Mouse (Mus musculus) neural tube, embryonic 10.5 days (tissue): ENCODE measurements at regions not wholly inside any gene's neighbourhood (a gene's known extent, or its start where the extent isn't known, plus 50 kb on each side); places are given as distances from the start of the nearest gene placed in this dataset.
"Not testable (repeated sequence)": the region's sequence is repeated elsewhere in the genome, so short reads cannot be mapped to it uniquely, and the experiment has no call there.

Source experiments
- DNase-seq: peaks from one replicate; pipeline ENCODE4 v3.0.0-alpha.2; 2017; ENCODE audit warnings: low spot score; ENCODE audit errors: extremely low spot score

GRCm38 (mm10) chr12:29049105-29049511 lies 297.5 kb downstream of the Eipr1 start:
- DNase-seq = peak; percentile 78

- no peak for DNase-seq
These were observed 298.2 kb downstream of the Eipr1 start for GRCm38 (mm10) chr12:29049801-29050200.

DNA sequence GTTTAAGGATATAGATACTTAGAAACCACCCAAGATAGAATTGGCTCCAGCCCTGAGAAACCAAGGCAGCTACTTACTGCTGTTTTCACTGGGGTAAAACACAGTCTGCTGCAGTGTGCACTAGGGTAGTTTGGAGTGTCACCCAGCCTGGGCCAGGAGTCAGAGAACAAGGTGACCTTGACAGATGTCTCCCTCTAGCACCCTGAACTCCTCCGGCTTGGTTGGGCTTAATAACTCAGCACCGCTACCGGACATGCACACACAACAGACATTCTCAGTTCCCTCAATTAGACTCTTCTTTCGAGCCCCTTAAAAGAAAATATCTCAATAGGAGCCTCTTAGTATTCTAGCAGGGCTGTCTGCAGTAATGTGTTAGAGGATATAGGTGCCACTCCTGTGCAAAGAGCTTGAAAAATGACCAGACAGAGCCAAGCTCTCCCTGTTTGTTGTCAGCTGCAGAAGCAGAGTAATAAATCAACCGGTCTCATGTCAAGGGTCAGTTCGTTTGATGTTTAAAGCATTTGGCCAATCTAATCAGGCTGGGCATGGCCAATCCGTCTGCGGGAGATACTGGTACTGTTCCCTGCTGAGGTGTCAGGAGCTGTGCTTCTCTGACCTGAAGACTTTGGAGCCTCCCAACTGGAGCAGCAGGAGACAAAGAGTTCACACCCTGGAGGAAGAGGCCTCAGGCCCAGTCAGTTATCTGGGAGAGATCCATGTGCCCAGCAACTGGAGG lies 299.1 kb downstream of the Eipr1 start:
- peak; percentile 58 for DNase-seq

- DNase-seq = no peak
These were observed 302.8 kb downstream of the Eipr1 start for GRCm38 (mm10) chr12:29054367-29054766.

- DNase-seq = no peak
These were observed 310.5 kb downstream of the Eipr1 start for GRCm38 (mm10) chr12:29062025-29062637.

- no peak for DNase-seq
These were observed 311.2 kb downstream of the Eipr1 start for GRCm38 (mm10) chr12:29062801-29063200.

GRCm38 (mm10) chr12:29068180-29068579 lies 316.6 kb downstream of the Eipr1 start:
- no peak for DNase-seq

- DNase-seq = no peak
These were observed 323.7 kb downstream of the Eipr1 start for GRCm38 (mm10) chr12:29075096-29075852.

DNA sequence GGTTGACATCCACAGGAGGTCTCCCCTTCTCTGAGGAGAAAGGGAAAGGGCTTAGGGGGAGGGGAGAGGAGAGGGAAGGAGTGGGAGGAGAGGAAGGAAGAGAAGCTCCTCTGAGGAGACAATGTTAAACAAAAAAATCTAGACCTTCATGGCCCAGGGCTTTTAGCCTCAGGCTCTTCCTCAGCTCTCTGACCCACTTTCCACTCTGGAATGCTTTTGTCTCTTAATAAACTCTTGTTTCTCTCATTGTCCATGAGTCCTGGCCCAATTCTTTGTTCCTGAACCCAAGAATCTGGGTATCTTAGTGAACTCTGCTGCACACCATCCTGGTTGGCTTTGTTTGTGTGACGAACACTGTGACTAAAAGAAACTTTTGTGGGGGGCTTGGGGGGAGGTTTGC lies 325.0 kb downstream of the Eipr1 start:
- no peak for DNase-seq

DNA sequence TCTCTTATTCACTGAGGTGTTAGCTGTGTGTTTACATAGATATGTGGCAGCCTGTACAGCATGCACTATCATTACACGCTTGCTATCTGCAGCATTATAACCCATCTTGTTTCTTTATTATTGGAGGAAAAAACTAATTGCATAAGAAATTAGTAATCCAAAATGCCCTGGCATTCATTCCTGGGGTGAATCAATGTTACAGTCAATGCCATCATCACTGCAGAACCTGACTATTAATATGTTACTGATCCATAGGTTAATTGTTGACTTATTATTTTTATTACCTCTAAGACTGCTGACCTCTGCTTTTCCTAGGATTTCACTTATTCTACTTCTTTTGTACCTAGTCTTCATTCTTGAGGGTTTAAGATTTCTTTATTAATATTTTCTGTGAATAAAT lies 327.4 kb downstream of the Eipr1 start:
- no peak for DNase-seq

- DNase-seq = no peak
These were observed 332.0 kb downstream of the Eipr1 start for GRCm38 (mm10) chr12:29083426-29084221.

GRCm38 (mm10) chr12:29087245-29087644 lies 335.6 kb downstream of the Eipr1 start:
- DNase-seq = not testable (repeated sequence)

GRCm38 (mm10) chr12:29089634-29090033 lies 338.0 kb downstream of the Eipr1 start:
- no peak for DNase-seq

GRCm38 (mm10) chr12:29090451-29090850 lies 338.8 kb downstream of the Eipr1 start:
- DNase-seq = no peak

DNA sequence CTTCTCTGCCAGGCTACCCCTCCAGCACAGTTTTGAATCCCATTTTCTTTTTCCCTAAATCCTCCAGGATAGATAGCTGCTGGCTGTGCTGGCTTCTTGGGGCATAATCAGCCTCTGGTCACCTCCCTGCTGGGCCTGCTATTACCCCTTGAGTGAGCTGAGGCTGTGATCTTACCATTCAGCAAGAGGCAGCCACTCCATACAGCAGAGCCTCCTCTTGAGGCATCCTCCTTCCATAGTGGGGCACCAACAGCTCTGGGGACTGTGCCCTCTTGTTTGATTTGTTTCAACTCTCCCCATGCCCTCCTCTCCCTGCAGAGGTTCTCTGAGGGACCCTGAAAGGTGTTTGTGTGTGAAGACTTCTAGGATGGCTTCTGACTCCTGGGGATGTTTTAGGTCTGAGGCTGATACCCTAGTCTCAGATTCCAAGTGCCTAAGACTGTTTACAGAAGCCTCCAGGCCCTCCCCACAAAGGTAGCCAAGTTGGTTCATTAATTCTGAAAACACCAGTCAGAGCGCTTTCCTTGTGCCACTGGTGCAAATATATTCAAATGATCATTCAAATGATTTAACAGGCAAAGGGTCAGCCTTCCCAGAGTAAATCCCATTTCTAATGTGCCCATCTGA lies 343.9 kb downstream of the Eipr1 start:
- no peak for DNase-seq

DNA sequence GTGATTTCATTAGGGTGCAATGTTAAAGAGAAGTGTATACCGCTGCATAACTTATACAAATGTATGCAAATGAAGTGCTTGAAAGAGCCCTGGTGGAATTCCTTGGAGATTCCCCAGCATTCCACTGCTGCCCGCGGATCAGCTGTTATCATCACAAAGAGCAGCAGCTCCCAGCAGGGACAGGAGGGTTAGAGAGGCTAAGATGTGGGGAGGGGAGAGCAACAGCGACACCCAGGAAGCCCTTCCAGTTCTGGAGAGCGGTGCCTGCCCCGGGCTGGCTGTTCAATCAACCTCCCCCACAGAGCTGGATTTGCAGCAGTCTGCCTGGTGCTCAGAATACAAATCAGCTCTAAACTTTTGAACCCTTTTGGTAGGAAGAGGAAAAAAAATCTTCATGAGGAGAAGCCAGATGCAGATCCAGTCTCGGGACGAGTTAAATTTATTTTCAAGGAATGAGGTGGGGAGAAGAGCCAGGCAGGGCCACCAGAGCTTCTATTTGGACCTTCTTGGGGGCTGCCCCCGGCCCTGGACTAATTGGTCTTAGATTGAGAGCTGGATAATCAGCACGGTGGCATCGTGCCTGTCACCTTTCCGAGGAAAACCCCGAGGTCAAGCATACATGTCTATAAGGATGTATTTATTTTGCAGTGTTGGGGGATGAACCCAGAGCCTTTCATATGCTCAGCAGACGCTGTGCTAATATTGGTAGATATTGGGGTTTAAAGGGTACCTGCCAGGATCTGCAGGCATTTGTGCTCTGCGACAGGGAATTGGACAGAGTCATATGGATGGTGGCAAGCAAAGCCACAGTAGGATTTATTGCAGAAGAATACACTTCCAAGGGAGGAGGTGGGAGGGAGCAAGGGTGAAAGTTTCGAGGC lies 344.7 kb downstream of the Eipr1 start:
- DNase-seq = peak; percentile 70

- no peak for DNase-seq
These were observed 348.5 kb downstream of the Eipr1 start for GRCm38 (mm10) chr12:29100042-29100570.

DNA sequence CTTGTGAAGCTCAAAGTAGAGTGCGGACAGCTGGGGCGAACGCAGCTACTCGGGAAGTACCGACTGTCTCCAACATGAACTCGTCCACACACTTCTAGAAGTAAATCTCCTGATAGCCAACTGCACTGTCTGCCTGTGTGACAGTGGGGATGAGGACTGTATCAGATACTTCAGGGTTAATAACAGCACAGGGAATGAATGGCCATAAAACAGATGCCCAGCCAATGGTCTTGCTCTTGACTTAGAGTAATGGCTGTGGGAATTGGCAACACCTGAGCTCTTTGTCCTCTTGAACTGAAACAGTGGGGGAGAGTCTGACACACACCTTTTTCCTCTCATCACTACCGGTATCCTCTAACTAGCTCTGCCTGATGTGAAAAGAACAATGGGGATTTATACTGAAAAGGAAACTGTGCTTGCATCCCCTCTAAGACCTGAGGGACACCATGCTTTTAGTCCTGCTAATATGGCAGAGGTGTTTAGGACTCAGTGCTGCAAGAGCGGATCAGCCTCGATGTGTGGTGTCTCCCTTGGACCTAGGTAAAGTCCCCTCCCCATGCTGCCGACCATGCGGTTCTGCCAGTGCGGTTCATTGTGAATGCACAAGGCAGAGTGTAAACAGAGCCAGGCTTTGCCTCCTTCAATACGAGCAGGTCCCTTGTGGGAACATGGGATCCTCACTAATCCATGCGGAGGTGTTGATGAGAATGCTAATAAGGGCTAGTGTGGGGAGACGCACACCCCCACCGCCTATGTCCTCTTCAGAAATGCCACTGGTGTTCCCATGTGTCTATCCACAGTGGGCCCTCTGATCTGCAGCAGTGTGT lies 355.5 kb downstream of the Eipr1 start:
- no peak for DNase-seq

DNA sequence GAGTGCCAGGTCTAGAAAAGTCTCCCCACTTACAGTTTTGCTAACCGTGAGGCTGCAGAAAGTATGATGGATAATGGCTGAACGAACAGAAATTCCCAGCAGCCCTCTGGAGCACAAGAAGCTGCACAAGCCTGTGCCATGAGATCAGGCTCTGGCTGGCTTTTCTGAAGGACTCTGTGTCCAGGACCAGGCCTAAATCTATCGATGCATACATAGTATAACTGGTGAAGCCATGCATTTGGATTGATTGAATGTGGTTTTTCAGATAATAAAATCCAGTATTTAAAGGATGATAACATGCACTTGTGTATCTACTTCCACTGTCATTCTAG lies 356.1 kb downstream of the Eipr1 start:
- DNase-seq = no peak
